ENCODE assay signal across 7 mouse cellular contexts in the genomic region with DNA sequence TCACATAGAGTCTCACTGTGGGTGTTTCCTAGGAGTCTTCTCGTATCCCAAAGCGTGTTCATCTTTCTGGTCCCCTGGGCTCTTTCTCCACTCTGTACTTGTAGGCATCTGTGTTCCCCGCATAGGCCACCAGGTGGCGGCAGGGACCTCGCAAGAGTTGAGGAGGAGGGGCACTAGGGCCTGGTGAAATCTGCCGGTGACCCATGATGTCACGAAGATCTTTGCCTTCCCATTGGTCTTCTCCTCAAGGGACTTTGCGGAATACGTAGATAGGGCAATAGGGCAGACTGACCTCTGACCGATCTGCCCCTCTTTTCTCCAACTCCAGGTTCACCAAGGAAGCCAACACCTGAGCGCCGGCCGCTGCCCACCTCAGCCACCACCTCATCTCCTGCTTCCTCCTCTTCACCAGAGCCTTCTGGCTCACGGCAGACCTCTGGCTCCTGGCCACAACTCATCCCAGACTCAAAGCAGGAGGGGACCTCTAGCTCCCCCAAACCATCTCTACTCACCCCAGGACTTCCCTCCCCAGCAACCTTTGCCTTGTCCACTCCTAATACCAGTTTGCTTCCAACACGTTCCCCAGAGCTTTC. TPM values are rescaled to one million over a fixed set of nuclear protein-coding genes. Genes with fewer than 3 reads are reported as not detected.
DNase-seq lines count a peak whose midpoint lies in the region; ATAC-seq lines count a peak whose summit lies in the region.

No protein-coding gene starts in this region.

- intact Hi-C loops in left cerebral cortex, postnatal 36 days (cut with DNase I): loop anchor here (2.0 to 5.0 kb wide), 3 partner anchors 19 to 109 kb away; a partner anchor contains a TSS

- H3K4me3 ChIP-seq in intestine, embryonic 16.5 days (ENCODE audit: low read length): peak overlapping the region; percentile 42
- peak overlapping the region; percentile 10; the same call in 1 of the 2 replicates for H3K4me3 ChIP-seq in midbrain, embryonic 11.5 days (ENCODE audit: low read depth, low read length)

- no peaks in the 10 kb centered on the region for H3K9me3 ChIP-seq in intestine, embryonic 16.5 days (ENCODE audit: control insufficient read depth, low read length)
- H3K9me3 ChIP-seq in midbrain, embryonic 11.5 days (ENCODE audit: control insufficient read depth, low read length): no peaks in the 10 kb centered on the region

- WGBS in intestine, embryonic 16.5 days: 13% methylated on average over 15 of the region's 15 CpGs
- WGBS in midbrain, embryonic 11.5 days: 18% methylated on average over 15 of the region's 15 CpGs

- peak; percentile 90 for ATAC-seq in intestine, embryonic 16.5 days
- ATAC-seq in midbrain, embryonic 11.5 days (ENCODE audit: low FRiP score): peak; percentile 81

- H3K9ac ChIP-seq in intestine, embryonic 16.5 days (ENCODE audit: low read depth, low read length): peak overlapping the region; percentile 44; the same call in 1 of the 2 replicates
- H3K9ac ChIP-seq in midbrain, embryonic 11.5 days (ENCODE audit: low read length): no peak overlapping the region

- H3K4me1 ChIP-seq in intestine, embryonic 16.5 days (ENCODE audit: control insufficient read depth, insufficient read depth, low read length): no peaks in the 10 kb centered on the region
- 0 out of 2 replicates have a peak, but pooled peaks cover 2% of the 10 kb centered on the region for H3K4me1 ChIP-seq in midbrain, embryonic 11.5 days (ENCODE audit: control insufficient read depth, insufficient read depth, low read length)

- H3K4me2 ChIP-seq in intestine, embryonic 16.5 days (ENCODE audit: low read depth, low read length): peak overlapping the region; percentile 54
- H3K4me2 ChIP-seq in midbrain, embryonic 11.5 days: peak overlapping the region; percentile 38

- H3K27ac ChIP-seq in intestine, embryonic 16.5 days (ENCODE audit: low read length): no peak overlapping the region
- H3K27ac ChIP-seq in midbrain, embryonic 11.5 days (ENCODE audit: low read depth, low read length): no peak overlapping the region

- H3K36me3 ChIP-seq in intestine, embryonic 16.5 days (ENCODE audit: control insufficient read depth, insufficient read depth, low read length): no peaks in the 10 kb centered on the region
- no peaks in the 10 kb centered on the region for H3K36me3 ChIP-seq in midbrain, embryonic 11.5 days (ENCODE audit: control insufficient read depth, insufficient read depth, low read length)

- H3K27me3 ChIP-seq in intestine, embryonic 16.5 days (replicated peaks; ENCODE audit: control insufficient read depth, insufficient read depth, low read length): no peaks in the 10 kb centered on the region
- H3K27me3 ChIP-seq in midbrain, embryonic 11.5 days (ENCODE audit: control insufficient read depth, insufficient read depth, low read length): no peaks in the 10 kb centered on the region

- DNase-seq in adrenal gland, adult 2 months: peak; percentile 92
- peak; percentile 90 for DNase-seq in embryo, embryonic 9.5 days (ENCODE audit: extremely low spot score)
- DNase-seq in gastrocnemius, postnatal 4 days (ENCODE audit: low spot score in 2 of 2): peak; percentile 84 to 89
- peak; percentile 89 to 91 for DNase-seq in left cerebral cortex, postnatal 36 days (ENCODE audit: low spot score in 2 of 2)
- DNase-seq in midbrain, embryonic 11.5 days (ENCODE audit: low spot score, missing footprints): peak; percentile 98
- peak; percentile 96 for DNase-seq in skeletal muscle tissue, adult 2 months (ENCODE audit: low read depth, low spot score)

RNA-seq across cellular contexts. Expression of a gene that starts 17.7 kb away (rescaled TPM):
- 1 to 10 TPM; 2.2 to 2.3 TPM for total RNA-seq in adrenal gland, adult 2 months (2021)
- polyA plus RNA-seq in adrenal gland, adult 2 months (2012; rRNA removed): 2.9 and 3.1 TPM in 2 replicates
- 10 to 100 TPM; 67.3 to 73.3 TPM for total RNA-seq in gastrocnemius, postnatal 4 days (2021)
- polyA plus RNA-seq in intestine, embryonic 16.5 days (2015; fragmentation: Nextera tagmentation; extraction: Ambion mirVana): 3.6 and 3.7 TPM in 2 replicates
- total RNA-seq in left cerebral cortex, postnatal 36 days (2021): 1 to 10 TPM in 1 of 2 experiments, under 1 TPM in 1; 0.84 to 3.6 TPM
- 1.0 and 1.6 TPM in 2 replicates for polyA plus RNA-seq in midbrain, embryonic 11.5 days (2014; fragmentation: Nextera tagmentation; extraction: Ambion mirVana)

RNA-seq across cellular contexts. Expression of a gene that starts 20.9 kb away (rescaled TPM):
- total RNA-seq in adrenal gland, adult 2 months (2021): 1 to 10 TPM in 1 of 2 experiments, under 1 TPM in 1; 0.32 to 1.0 TPM
- 0.52 and 1.4 TPM in 2 replicates for polyA plus RNA-seq in adrenal gland, adult 2 months (2012; rRNA removed)
- 10 to 100 TPM; 13.0 to 15.9 TPM for total RNA-seq in gastrocnemius, postnatal 4 days (2021)
- polyA plus RNA-seq in intestine, embryonic 16.5 days (2015; fragmentation: Nextera tagmentation; extraction: Ambion mirVana): 0.56 and 0.58 TPM in 2 replicates
- under 1 TPM in 1 of 2 experiments, not detected in 1; 0.15 TPM for total RNA-seq in left cerebral cortex, postnatal 36 days (2021)
- not detected in 2 replicates for polyA plus RNA-seq in midbrain, embryonic 11.5 days (2014; fragmentation: Nextera tagmentation; extraction: Ambion mirVana)

RNA-seq across cellular contexts. Expression of a gene that starts 21.5 kb away (rescaled TPM):
- total RNA-seq in adrenal gland, adult 2 months (2021): 1 to 10 TPM; 8.4 to 9.2 TPM
- polyA plus RNA-seq in adrenal gland, adult 2 months (2012; rRNA removed): 11.4 and 20.0 TPM in 2 replicates
- total RNA-seq in gastrocnemius, postnatal 4 days (2021): 1 to 10 TPM; 4.6 to 5.2 TPM
- polyA plus RNA-seq in intestine, embryonic 16.5 days (2015; fragmentation: Nextera tagmentation; extraction: Ambion mirVana): 3.1 and 3.6 TPM in 2 replicates
- total RNA-seq in left cerebral cortex, postnatal 36 days (2021): 100 to 1,000 TPM; 103 to 106 TPM
- 8.0 and 10.4 TPM in 2 replicates for polyA plus RNA-seq in midbrain, embryonic 11.5 days (2014; fragmentation: Nextera tagmentation; extraction: Ambion mirVana)

RNA-seq across cellular contexts. Expression of a gene that starts 27.6 kb away (rescaled TPM):
- total RNA-seq in adrenal gland, adult 2 months (2021): under 1 TPM; 0.20 to 0.21 TPM
- 0.17 and 0.30 TPM in 2 replicates for polyA plus RNA-seq in adrenal gland, adult 2 months (2012; rRNA removed)
- under 1 TPM in 1 of 2 experiments, not detected in 1; 0.13 TPM for total RNA-seq in gastrocnemius, postnatal 4 days (2021)
- not detected in 2 replicates for polyA plus RNA-seq in intestine, embryonic 16.5 days (2015; fragmentation: Nextera tagmentation; extraction: Ambion mirVana)
- total RNA-seq in left cerebral cortex, postnatal 36 days (2021): under 1 TPM; 0.44 to 0.86 TPM
- polyA plus RNA-seq in midbrain, embryonic 11.5 days (2014; fragmentation: Nextera tagmentation; extraction: Ambion mirVana): not detected in 2 replicates

RNA-seq across cellular contexts. Expression of a gene that starts 28.3 kb away (rescaled TPM):
- 10 to 100 TPM; 15.1 to 19.2 TPM for total RNA-seq in adrenal gland, adult 2 months (2021)
- 35.6 and 41.3 TPM in 2 replicates for polyA plus RNA-seq in adrenal gland, adult 2 months (2012; rRNA removed)
- total RNA-seq in gastrocnemius, postnatal 4 days (2021): 10 to 100 TPM; 14.0 to 14.6 TPM
- polyA plus RNA-seq in intestine, embryonic 16.5 days (2015; fragmentation: Nextera tagmentation; extraction: Ambion mirVana): 2.7 TPM in 2 replicates
- total RNA-seq in left cerebral cortex, postnatal 36 days (2021): 10 to 100 TPM; 14.0 to 17.0 TPM
- 3.5 and 3.8 TPM in 2 replicates for polyA plus RNA-seq in midbrain, embryonic 11.5 days (2014; fragmentation: Nextera tagmentation; extraction: Ambion mirVana)

Comparison
In these comparisons a context has a peak if more than half of its experiments do, and no peak if none do; other contexts are left out.
1. RNA of a gene that starts 17.7 kb away (total RNA-seq): 67.3 to 73.3 TPM in gastrocnemius, postnatal 4 days; 0.84 to 3.6 TPM in left cerebral cortex, postnatal 36 days and 2.2 to 2.3 TPM in adrenal gland, adult 2 months; every median in the first group is over 10 times any median in the second.
2. RNA of a gene that starts 20.9 kb away (total RNA-seq): 13.0 to 15.9 TPM in gastrocnemius, postnatal 4 days; 0.32 to 1.0 TPM in adrenal gland, adult 2 months and 0.15 TPM in left cerebral cortex, postnatal 36 days; every median in the first group is over 4 times any median in the second.
3. RNA of a gene that starts 21.5 kb away (total RNA-seq): 103 to 106 TPM in left cerebral cortex, postnatal 36 days; 8.4 to 9.2 TPM in adrenal gland, adult 2 months and 4.6 to 5.2 TPM in gastrocnemius, postnatal 4 days; every median in the first group is over 10 times any median in the second.
4. Peak in every context shown above with its lines, with median percentiles within 50 percentile points of each other: DNase-seq.